Mouse (Mus musculus) erythroblast, embryonic 14.5 days (primary cell): ENCODE results near the gene Ndufb2.
A peak's percentile ranks its signal among the peaks of the same experiment; 100 is the strongest.

Experiments
- GATA1 ChIP-seq: IDR thresholded peaks from 2 replicates; pipeline ENCODE4 v1.6.1; 2012; ENCODE audit warnings: low read length, inconsistent platforms, mixed read lengths
- TAL1 ChIP-seq: IDR thresholded peaks from 3 replicates; pipeline ENCODE4 v1.6.1; 2012; ENCODE audit warnings: low read length, inconsistent platforms, mixed read lengths

GRCm38 (mm10) chr6:39581087-39581784 is 11.1 kb upstream of the Ndufb2 start:
- TF ChIP-seq TAL1: peak; percentile 44; the same call in 1 of the 3 replicates
- no peak for TF ChIP-seq GATA1
